Mouse (Mus musculus): ENCODE measurements around the gene Zfp263.

The Zfp263 gene

GRCm38 (mm10) chr16:3788394-3788793, 44.5 kb downstream of the Zfp263 start:
- ChIA-PET POLR2A (no interaction called here), CTCF (no interaction called here)

Measured in embryonic stem cell, embryonic (primary cell).